Mouse (Mus musculus) layer of hippocampus, postnatal 36 days (tissue): ENCODE data around the gene Spats2. TPM values are rescaled to one million over a fixed set of nuclear protein-coding genes. Genes with fewer than 3 reads are reported as not detected.
"Not testable (repeated sequence)": the region's sequence is repeated elsewhere in the genome, so short reads cannot be mapped to it uniquely, and the experiment has no call there.

Experiments used
- DNase-seq, 2 experiments: peaks; one replicate each; pipeline ENCODE4 v3.0.0; 2022
- total RNA-seq, 2 experiments: library from RNA; stranded (reverse); gene quantifications; 2 replicates each; pipeline ENCODE4 v1.2.3; 2021

Spats2 gene
- total RNA-seq, 2 experiments from 2014 or later: 32.0 to 32.8 TPM

GRCm38 (mm10) chr15:99226090-99226489 is 100.4 kb downstream of the Spats2 start:
- DNase-seq: no peak

- DNase-seq: no peak
Observed at GRCm38 (mm10) chr15:99231998-99232397, 106.3 kb downstream of the Spats2 start.

- no peak for DNase-seq
Observed at GRCm38 (mm10) chr15:99233719-99234118, 108.0 kb downstream of the Spats2 start.

GRCm38 (mm10) chr15:99234326-99235010 is 108.8 kb downstream of the Spats2 start:
- DNase-seq: no peak

GRCm38 (mm10) chr15:99238006-99238405 is 112.3 kb downstream of the Spats2 start:
- DNase-seq: no peak

DNA sequence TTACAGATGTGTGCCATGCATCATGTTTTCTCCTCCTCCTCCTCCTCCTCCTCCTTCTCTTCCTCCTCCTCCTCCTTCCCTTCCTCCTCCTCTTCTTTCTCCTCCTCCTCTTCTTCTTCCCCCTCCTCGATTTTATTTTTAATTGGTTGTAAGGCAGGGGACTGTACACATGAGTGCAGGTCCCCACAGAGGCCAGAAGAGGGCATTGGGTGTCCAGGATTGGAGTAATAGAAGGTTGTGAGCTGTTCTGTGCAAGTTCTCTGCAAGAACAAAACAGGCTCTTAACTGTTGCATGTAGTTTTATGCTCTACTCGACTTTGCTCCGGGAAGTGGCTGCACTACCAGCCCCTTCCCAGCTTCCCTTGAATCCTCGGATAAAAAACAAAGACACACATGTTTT is 114.4 kb downstream of the Spats2 start:
- no peak for DNase-seq

- DNase-seq: no peak
Observed at GRCm38 (mm10) chr15:99241249-99241648, 115.5 kb downstream of the Spats2 start.

GRCm38 (mm10) chr15:99242045-99242444 is 116.3 kb downstream of the Spats2 start:
- no peak for DNase-seq

DNA sequence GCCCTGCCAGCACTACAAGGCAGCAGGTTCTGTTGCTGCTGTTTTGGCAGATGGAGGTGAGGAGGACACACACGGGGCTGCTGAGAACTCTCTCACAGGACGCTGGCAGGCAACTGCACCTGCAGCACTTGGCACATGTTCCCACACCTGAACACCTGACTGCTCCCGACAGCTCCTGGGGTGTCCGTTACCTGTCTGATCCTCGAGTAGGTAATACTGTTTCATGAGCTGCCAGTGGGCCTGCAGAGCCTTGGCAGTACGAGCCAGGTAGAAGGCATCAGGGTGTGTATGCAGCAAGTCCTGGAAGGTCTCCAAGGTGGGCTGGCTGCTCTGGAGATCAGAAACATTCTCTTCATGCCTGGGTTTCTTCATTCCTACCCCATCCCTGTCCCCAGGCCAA is 121.0 kb downstream of the Spats2 start:
- DNase-seq: not testable (repeated sequence)

DNA sequence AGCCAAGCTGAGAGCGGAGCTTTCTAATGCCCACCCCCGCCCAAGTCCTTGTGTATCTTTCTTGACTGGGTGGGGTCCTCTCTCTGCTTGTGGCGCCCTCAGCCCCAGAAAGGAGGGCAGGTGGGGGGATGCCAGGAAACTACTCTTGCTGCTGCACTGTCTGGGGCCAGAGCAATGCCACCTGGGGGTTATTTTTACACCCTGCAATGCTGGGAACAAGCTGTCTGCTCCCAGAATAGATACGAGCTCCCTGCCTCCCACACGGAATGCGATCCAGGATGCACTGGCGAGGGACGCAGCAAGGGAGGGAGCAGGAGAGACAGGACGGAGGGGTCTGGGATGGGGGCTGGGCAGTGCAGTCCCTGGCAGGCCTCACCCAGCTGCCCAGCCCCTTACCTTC is 123.3 kb downstream of the Spats2 start:
- peak; percentile 57 to 69 for DNase-seq

- DNase-seq: no peak
Observed at GRCm38 (mm10) chr15:99249938-99250337, 124.2 kb downstream of the Spats2 start.

- not testable (repeated sequence) for DNase-seq
Observed at GRCm38 (mm10) chr15:99251111-99251510, 125.4 kb downstream of the Spats2 start.

DNA sequence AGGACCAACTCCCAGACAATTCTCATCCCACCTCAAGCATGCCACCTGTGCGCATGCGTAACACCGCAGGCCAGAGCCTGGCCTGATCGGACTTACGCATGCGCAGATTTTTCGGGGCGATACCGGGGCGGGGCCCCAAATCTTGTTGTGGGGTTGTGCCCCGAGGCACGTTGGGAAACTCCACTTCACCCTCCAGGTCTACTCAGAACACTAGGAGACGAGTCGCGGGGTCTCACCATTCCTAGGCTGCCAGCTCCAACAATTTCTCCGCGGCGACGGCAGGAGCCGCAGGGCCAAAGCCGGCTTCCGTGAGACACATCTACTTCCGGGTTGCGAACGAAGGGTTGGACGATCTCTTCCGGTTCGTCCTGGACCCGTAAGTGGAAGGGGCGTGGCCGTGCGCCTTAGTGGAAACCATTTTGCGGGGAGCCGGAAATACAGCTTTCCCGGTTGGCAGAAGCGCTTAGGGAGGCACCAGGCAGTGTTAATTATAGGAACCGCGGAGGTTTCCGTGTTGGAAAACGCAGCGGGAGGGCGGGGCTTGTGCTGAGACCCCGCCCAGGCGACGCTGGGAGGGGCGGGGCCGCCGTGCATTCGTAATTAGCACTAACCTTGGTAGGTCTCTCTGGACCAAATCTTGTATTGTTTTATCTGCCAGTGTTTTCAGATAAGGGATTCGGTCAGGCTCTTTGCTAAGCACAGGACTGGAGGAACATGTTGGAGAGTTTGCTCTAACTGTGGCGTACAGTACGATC is 126.1 kb downstream of the Spats2 start, which contains the start of gene Mcrs1:
Gene Mcrs1 (minus strand): TSS at position 336 of the 755 bp plus-strand sequence.
- DNase-seq: peak; percentile 97

DNA sequence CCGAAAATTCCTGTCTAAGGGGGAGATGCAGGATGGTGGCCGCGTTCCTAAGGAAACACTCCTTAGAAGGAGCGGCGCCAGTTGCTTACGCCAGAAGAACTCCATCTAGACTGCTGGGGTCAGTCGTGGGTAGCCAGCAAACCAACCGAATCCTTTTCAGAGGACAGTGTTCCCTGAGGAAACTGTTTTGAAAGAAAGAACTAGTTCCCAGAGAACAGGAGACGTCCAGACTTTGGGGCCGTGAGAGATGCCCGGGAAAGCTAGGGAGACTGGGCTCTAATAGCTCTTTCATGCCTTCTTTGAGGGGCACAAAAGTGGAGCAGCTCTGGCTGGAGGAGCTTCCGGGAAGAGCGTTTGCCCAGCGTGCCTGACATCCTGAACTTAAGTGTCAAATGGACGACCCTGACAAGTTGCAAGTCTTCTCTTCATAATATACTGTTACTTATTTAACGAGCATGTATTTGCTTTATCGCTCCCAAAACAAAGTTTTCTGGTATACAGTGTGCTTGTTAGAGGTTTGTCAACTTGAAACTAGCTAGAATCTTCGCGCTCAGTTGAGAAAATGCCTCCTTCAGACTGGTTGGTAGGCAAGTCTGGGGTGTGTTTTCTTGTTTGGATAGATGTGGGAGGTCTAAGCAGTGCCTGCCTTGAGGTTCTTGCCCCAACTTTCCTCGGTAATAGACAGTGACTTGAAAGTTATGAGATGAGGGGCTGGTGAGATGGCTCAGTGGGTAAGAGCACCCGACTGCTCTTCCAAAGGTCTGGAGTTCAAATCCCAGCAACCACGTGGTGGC is 126.9 kb downstream of the Spats2 start:
- no peak for DNase-seq

- not testable (repeated sequence) for DNase-seq
Observed at GRCm38 (mm10) chr15:99253175-99253479, 127.4 kb downstream of the Spats2 start.

- no peak for DNase-seq
Observed at GRCm38 (mm10) chr15:99253772-99254171, 128.1 kb downstream of the Spats2 start.

DNA sequence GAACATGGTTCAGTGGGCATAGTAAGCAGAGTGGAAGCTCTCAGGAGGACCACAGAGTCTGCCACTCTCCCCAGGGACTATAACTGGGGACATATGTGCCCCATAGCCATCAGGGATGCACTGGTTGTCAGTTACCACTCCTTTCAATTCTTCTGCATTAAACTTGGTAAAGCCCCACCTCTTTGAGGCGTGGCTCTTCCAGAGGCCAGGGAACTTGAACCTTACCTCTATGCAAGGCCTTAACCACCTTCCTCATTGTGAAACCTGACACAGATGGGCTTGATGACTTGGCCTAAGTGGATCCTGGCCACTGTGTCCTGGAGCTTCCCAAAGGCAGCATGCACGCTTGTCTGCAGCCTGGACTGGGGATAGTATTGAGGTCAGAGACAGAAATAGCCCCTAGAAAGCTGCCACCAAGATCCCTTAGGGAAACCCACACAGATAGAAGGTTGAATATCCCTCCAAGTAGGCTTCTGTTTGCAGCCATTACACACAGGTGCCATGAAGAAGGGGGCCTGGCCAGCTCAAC is 128.8 kb downstream of the Spats2 start:
- no peak for DNase-seq

DNA sequence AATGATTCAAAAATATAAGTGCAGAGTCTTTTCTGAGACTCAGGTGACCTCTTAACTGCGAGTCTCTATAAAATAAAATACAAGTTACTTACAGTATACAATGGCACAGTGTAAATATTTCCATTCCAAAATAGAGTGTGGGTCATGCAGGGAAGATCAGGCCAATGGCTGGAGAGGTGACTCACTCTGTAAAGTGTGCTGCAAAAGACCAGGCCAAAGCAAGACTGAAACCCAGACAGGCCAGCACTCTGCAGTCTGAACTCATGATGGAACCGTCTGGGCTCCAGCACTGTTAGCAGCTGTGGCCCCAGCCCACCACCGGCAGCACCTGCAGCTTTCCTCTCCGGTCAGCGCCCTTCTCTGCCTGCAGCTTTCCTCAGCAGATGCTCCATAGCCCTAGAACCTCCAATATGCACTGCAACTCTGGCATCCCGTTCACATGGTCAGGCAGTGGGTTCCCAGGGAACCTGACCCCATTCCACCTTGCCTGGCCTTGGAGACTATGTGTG is 129.6 kb downstream of the Spats2 start:
- DNase-seq: no peak

DNA sequence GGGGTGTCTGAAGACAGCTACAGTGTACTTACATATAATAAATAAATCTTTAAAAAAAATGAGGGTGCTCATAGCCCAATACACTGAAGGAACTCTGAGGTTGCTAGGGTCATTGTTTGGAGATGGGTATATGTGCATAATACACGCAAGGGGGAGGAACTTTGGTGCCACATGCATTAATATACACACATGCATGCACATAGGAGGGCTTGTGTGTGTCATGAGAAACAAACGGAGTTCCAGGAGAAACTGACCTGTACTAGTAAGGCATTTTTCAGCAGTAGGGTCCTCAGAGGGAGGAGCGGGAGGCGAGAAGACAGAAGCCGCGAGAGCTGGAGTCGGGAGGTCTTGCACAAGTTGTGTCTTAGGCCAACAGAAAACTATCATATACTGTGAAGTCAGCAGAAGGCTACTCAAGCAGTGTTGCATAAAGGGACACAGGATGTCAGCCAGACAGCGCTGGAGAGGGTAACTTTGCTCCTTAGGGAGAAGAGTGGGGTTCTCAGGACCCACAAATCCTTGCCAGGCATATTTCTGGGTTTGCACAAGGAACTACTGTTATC is 133.5 kb downstream of the Spats2 start:
- no peak for DNase-seq

- DNase-seq: peak; percentile 50 to 52
Observed at GRCm38 (mm10) chr15:99259730-99260252, 134.1 kb downstream of the Spats2 start.

DNA sequence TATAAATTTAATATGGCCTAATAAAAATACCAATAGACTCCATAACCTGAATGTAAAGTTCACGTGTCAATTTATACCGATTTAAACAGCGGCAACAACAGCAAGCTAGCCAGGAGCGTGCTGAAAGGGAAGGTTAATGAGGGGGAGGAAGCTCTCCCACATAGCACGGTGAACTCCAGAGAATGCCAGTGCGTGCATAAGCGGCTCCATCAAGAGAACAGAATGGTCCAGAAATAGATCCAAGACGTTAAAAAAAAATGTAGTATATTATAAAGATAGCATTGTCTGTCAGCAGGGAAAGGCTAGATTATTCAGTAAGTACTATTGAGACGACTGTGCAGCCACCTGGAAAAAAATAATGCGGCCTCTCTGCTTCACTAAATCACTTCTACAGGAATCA is 137.0 kb downstream of the Spats2 start:
- DNase-seq: no peak
